In genomic region chr3:67515274-67515801, GRCm38 (mm10) we compare ENCODE assay signal across 8 mouse cellular contexts. TPM values are rescaled to one million over a fixed set of nuclear protein-coding genes. Genes with fewer than 3 reads are reported as not detected.
A peak's percentile ranks its signal among the peaks of the same experiment; 100 is the strongest.
DNase-seq lines count a peak whose midpoint lies in the region; ATAC-seq and TF ChIP-seq lines count a peak whose summit lies in the region.

Gene Rarres1, minus strand, starts transcription at chr3:67515523.

- H3K27ac ChIP-seq in gastrocnemius, adult 2 months: peak within 1 kb of the TSS; percentile 35
- no peak within 1 kb of the TSS for H3K27ac ChIP-seq in forebrain, embryonic 12.5 days
- H3K27ac ChIP-seq in hindbrain, embryonic 11.5 days (ENCODE audit: low read depth, low read length): no peak within 1 kb of the TSS
- no peak within 1 kb of the TSS for H3K27ac ChIP-seq in liver, embryonic 12.5 days

- intact Hi-C loops in gastrocnemius, adult 2 months (cut with DNase I): no loop called here

- peaks cover 51% of the 10 kb centered on the region for H3K27me3 ChIP-seq in forebrain, embryonic 12.5 days
- H3K27me3 ChIP-seq in hindbrain, embryonic 11.5 days (ENCODE audit: control insufficient read depth, insufficient read depth, low read length): peaks cover 13% of the 10 kb centered on the region; the same call in 1 of the 2 replicates
- H3K27me3 ChIP-seq in liver, embryonic 12.5 days (replicated peaks): peaks cover 52% of the 10 kb centered on the region

- no peaks in the 10 kb centered on the region for H3K36me3 ChIP-seq in forebrain, embryonic 12.5 days (replicated peaks)
- H3K36me3 ChIP-seq in hindbrain, embryonic 11.5 days (ENCODE audit: control insufficient read depth, insufficient read depth, low read length): no peaks in the 10 kb centered on the region
- H3K36me3 ChIP-seq in liver, embryonic 12.5 days: no peaks in the 10 kb centered on the region

- WGBS in forebrain, embryonic 12.5 days: 2% methylated on average over 33 of the region's 38 CpGs
- 3% methylated on average over 38 of the region's 38 CpGs for WGBS in hindbrain, embryonic 11.5 days
- 4% methylated on average over 38 of the region's 38 CpGs for WGBS in liver, embryonic 12.5 days (ENCODE audit: insufficient replicate concordance)

- DNase-seq in gastrocnemius, adult 2 months: peak; percentile 46
- no peak for DNase-seq in gastrocnemius, adult 8-10 months (ENCODE audit: low spot score in 2 of 2)
- DNase-seq in ZHBTc4 (ENCODE audit: low read depth, low spot score): peak; percentile 43
- DNase-seq in hindbrain, embryonic 11.5 days (ENCODE audit: low spot score): no peak
- DNase-seq in neural tube, embryonic 10.5 days (ENCODE audit: extremely low spot score, low spot score): peak; percentile 47

- ATAC-seq in forebrain, embryonic 12.5 days (ENCODE audit: low FRiP score): peak; percentile 45
- ATAC-seq in hindbrain, embryonic 11.5 days (ENCODE audit: low FRiP score): peak; percentile 59
- 0 out of 2 replicates have a peak, but pooled peaks have one; percentile 30 for ATAC-seq in liver, embryonic 12.5 days
- ATAC-seq in megakaryocyte-erythroid progenitor cell, adult 5-6 weeks (replicated peaks; ENCODE audit: low FRiP score, low TSS enrichment, poor library complexity, severe bottlenecking): no peak

- H3K4me2 ChIP-seq in forebrain, embryonic 12.5 days: peak within 1 kb of the TSS; percentile 100
- H3K4me2 ChIP-seq in hindbrain, embryonic 11.5 days (replicated peaks; ENCODE audit: low read depth, low read length): peak within 1 kb of the TSS; percentile 100
- H3K4me2 ChIP-seq in liver, embryonic 12.5 days: peak within 1 kb of the TSS; percentile 82

- peak; percentile 29; the same call in 1 of the 2 replicates for TF ChIP-seq CTCF in gastrocnemius, adult 2 months (IDR thresholded peaks at IDR 0.05)

- H3K4me3 ChIP-seq in gastrocnemius, adult 2 months: peak within 1 kb of the TSS; percentile 80
- H3K4me3 ChIP-seq in forebrain, embryonic 12.5 days (replicated peaks): peak within 1 kb of the TSS; percentile 61
- peak within 1 kb of the TSS; percentile 51 for H3K4me3 ChIP-seq in hindbrain, embryonic 11.5 days (ENCODE audit: low read depth, low read length)
- peak within 1 kb of the TSS; percentile 54 for H3K4me3 ChIP-seq in liver, embryonic 12.5 days

- H3K9me3 ChIP-seq in forebrain, embryonic 12.5 days: no peaks in the 10 kb centered on the region
- no peaks in the 10 kb centered on the region for H3K9me3 ChIP-seq in hindbrain, embryonic 11.5 days (ENCODE audit: control insufficient read depth, low read length)
- no peaks in the 10 kb centered on the region for H3K9me3 ChIP-seq in liver, embryonic 12.5 days (replicated peaks)

- H3K4me1 ChIP-seq in forebrain, embryonic 12.5 days: peaks cover 10% of the 10 kb centered on the region
- no peaks in the 10 kb centered on the region for H3K4me1 ChIP-seq in hindbrain, embryonic 11.5 days (replicated peaks; ENCODE audit: control insufficient read depth, insufficient read depth, low read length)
- H3K4me1 ChIP-seq in liver, embryonic 12.5 days: no peaks in the 10 kb centered on the region

- H3K9ac ChIP-seq in forebrain, embryonic 12.5 days: peak within 1 kb of the TSS; percentile 66
- peak within 1 kb of the TSS; percentile 68 for H3K9ac ChIP-seq in hindbrain, embryonic 11.5 days (ENCODE audit: low read depth, low read length)
- peak within 1 kb of the TSS; percentile 53 for H3K9ac ChIP-seq in liver, embryonic 12.5 days

RNA-seq across cellular contexts. Expression of gene Rarres1, which starts in this region (rescaled TPM):
- total RNA-seq in gastrocnemius, adult 2 months (2021): 1 to 10 TPM in 1 of 2 experiments, under 1 TPM in 1; 0.23 to 1.0 TPM
- total RNA-seq in gastrocnemius, adult 8-10 months (2022): under 1 TPM; 0.29 to 0.72 (median 0.41) TPM
- 0.61 and 0.74 TPM in 2 replicates for polyA plus RNA-seq in forebrain, embryonic 12.5 days (2016; fragmentation: Nextera tagmentation; extraction: Ambion mirVana)
- 1.1 and 1.3 TPM in 2 replicates for polyA plus RNA-seq in hindbrain, embryonic 11.5 days (2014; fragmentation: Nextera tagmentation; extraction: Ambion mirVana)
- 1.6 and 2.3 TPM in 2 replicates for polyA plus RNA-seq in liver, embryonic 12.5 days (2016; fragmentation: Nextera tagmentation; extraction: Ambion mirVana)
- total RNA-seq in megakaryocyte-erythroid progenitor cell, adult 5-6 weeks (2014; fragmentation: Nextera tagmentation): not detected in 2 replicates
- total RNA-seq in megakaryocyte-erythroid progenitor cell, adult 5-6 weeks (2017): not detected in 2 replicates

Comparison
In these comparisons a context has a peak if more than half of its experiments do, and no peak if none do; other contexts are left out.
1. DNase-seq: peak in gastrocnemius, adult 2 months (single experiment), ZHBTc4 (single experiment) and neural tube, embryonic 10.5 days (single experiment); none in gastrocnemius, adult 8-10 months (0 of 2) and hindbrain, embryonic 11.5 days (single experiment).
2. Peak in ATAC-seq, H3K4me3 ChIP-seq, H3K9ac ChIP-seq and H3K4me2 ChIP-seq in forebrain, embryonic 12.5 days; RNA of the gene not detected or under 1 TPM.
3. Peak in every context shown above with its lines, with median percentiles within 50 percentile points of each other: H3K4me3 ChIP-seq, H3K4me2 ChIP-seq and H3K9ac ChIP-seq.